Mouse (Mus musculus): Measurements from ENCODE around the gene Srp68. TPM values are rescaled to one million over a fixed set of nuclear protein-coding genes. Genes with fewer than 3 reads are reported as not detected.

Srp68 gene
- polyA plus RNA-seq (2014; fragmentation: Illumina TruSeq; extraction: RNeasy Lipid Tissue Mini Kit (QIAGEN cat#74804); ENCODE audit: low read depth, low replicate concordance): 56.6 TPM

GRCm38 (mm10) chr11:116274045-116274666 lies at the start of gene Srp68:
TSS of gene Srp68 (minus strand) at chr11:116274217.

GRCm38 (mm10) chr11:116307019-116307725 lies 33.2 kb upstream of the Srp68 start, which contains the start of gene Exoc7:
TSS of gene Exoc7 (minus strand) at chr11:116307233.

GRCm38 (mm10) chr11:116280751-116281663 lies 7.0 kb upstream of the Srp68 start, which contains the start of gene Galr2:
TSS of gene Galr2 (plus strand) at chr11:116280939.

GRCm38 (mm10) chr11:116237742-116238395 lies 36.1 kb downstream of the Srp68 start, which contains the start of gene Evpl:
TSS of gene Evpl (minus strand) at chr11:116238077.

DNA sequence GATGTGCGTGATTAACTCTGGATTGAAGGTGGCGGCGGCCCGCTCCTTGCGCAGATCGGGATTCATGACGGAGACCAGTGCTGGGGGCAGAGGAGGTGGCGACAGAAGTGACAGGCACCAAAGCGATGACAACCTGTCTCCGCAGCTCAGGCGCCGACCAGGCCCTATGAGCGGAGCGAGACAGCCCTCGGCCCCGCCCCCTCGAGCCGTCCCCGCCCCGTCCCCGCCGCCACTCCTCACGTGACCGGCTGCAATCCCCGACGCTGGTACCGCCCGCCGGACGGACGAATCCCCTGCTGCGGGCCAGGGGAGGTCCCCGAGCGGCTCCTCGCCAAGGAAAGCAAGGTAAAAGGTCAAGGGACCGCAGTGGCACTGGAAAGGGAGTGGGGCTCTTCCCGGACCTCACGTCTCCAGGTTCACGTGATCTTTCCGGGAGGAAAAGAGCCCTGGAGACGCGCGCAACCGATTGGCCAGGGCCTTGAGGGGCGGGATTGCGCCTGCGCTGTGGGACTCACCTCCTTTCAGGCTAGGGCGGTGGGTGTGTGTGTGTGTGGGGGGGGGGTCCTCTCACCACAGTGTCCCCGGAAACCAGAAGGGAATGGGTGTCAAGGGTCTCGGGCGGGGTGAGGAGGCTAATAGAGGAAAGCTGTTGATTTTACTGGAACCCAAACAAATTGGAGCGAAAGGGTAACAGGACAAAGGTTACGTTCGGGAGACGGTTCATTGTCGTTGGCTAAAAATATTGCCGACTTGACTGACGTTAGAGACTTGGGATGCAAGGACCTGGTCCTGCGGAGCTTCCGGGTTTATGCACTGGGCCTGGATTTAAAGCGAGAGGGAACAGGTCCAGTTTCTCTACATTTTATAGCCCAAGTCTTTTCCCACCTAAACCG lies 75.1 kb downstream of the Srp68 start, which contains the start of the genes Ten1 and Acox1:
Gene Ten1 (plus strand): TSS at position 217 of the 893 bp plus-strand sequence.
Gene Acox1 (minus strand): TSS at position 407 of the 893 bp plus-strand sequence.

Other genes with a start within 250 kb of the Srp68 start
- 127 TPM for gene H3f3b, start 246.3 kb downstream of the Srp68 start, polyA plus RNA-seq (2014; fragmentation: Illumina TruSeq; extraction: RNeasy Lipid Tissue Mini Kit (QIAGEN cat#74804); ENCODE audit: low read depth, low replicate concordance)
- 11.0 TPM for gene Unk, start 243.9 kb downstream of the Srp68 start, polyA plus RNA-seq (2014; fragmentation: Illumina TruSeq; extraction: RNeasy Lipid Tissue Mini Kit (QIAGEN cat#74804); ENCODE audit: low read depth, low replicate concordance)
- gene Unc13d, start 196.3 kb downstream of the Srp68 start, polyA plus RNA-seq (2014; fragmentation: Illumina TruSeq; extraction: RNeasy Lipid Tissue Mini Kit (QIAGEN cat#74804); ENCODE audit: low read depth, low replicate concordance): 0.76 TPM
- gene Wbp2, start 187.2 kb downstream of the Srp68 start, polyA plus RNA-seq (2014; fragmentation: Illumina TruSeq; extraction: RNeasy Lipid Tissue Mini Kit (QIAGEN cat#74804); ENCODE audit: low read depth, low replicate concordance): 108 TPM
- 27.8 TPM for gene Trim47, start 147.0 kb downstream of the Srp68 start, polyA plus RNA-seq (2014; fragmentation: Illumina TruSeq; extraction: RNeasy Lipid Tissue Mini Kit (QIAGEN cat#74804); ENCODE audit: low read depth, low replicate concordance)
- gene Trim65, start 143.1 kb downstream of the Srp68 start, polyA plus RNA-seq (2014; fragmentation: Illumina TruSeq; extraction: RNeasy Lipid Tissue Mini Kit (QIAGEN cat#74804); ENCODE audit: low read depth, low replicate concordance): 9.1 TPM
- 69.6 TPM for gene Mrpl38, start 135.3 kb downstream of the Srp68 start, polyA plus RNA-seq (2014; fragmentation: Illumina TruSeq; extraction: RNeasy Lipid Tissue Mini Kit (QIAGEN cat#74804); ENCODE audit: low read depth, low replicate concordance)
- 11.4 TPM for gene Fbf1, start 106.1 kb downstream of the Srp68 start, polyA plus RNA-seq (2014; fragmentation: Illumina TruSeq; extraction: RNeasy Lipid Tissue Mini Kit (QIAGEN cat#74804); ENCODE audit: low read depth, low replicate concordance)
- gene Ten1, start 75.4 kb downstream of the Srp68 start, polyA plus RNA-seq (2014; fragmentation: Illumina TruSeq; extraction: RNeasy Lipid Tissue Mini Kit (QIAGEN cat#74804); ENCODE audit: low read depth, low replicate concordance): 10.5 TPM
- gene Acox1, start 75.2 kb downstream of the Srp68 start, polyA plus RNA-seq (2014; fragmentation: Illumina TruSeq; extraction: RNeasy Lipid Tissue Mini Kit (QIAGEN cat#74804); ENCODE audit: low read depth, low replicate concordance): 239 TPM
- gene Evpl, start 36.1 kb downstream of the Srp68 start, polyA plus RNA-seq (2014; fragmentation: Illumina TruSeq; extraction: RNeasy Lipid Tissue Mini Kit (QIAGEN cat#74804); ENCODE audit: low read depth, low replicate concordance): 0.24 TPM
- not detected for gene Galr2, start 6.7 kb upstream of the Srp68 start, polyA plus RNA-seq (2014; fragmentation: Illumina TruSeq; extraction: RNeasy Lipid Tissue Mini Kit (QIAGEN cat#74804); ENCODE audit: low read depth, low replicate concordance)
- 34.8 TPM for gene Exoc7, start 33.0 kb upstream of the Srp68 start, polyA plus RNA-seq (2014; fragmentation: Illumina TruSeq; extraction: RNeasy Lipid Tissue Mini Kit (QIAGEN cat#74804); ENCODE audit: low read depth, low replicate concordance)
- gene Foxj1, start 61.2 kb upstream of the Srp68 start, polyA plus RNA-seq (2014; fragmentation: Illumina TruSeq; extraction: RNeasy Lipid Tissue Mini Kit (QIAGEN cat#74804); ENCODE audit: low read depth, low replicate concordance): not detected
- 4.7 TPM for gene Rnf157, start 138.8 kb upstream of the Srp68 start, polyA plus RNA-seq (2014; fragmentation: Illumina TruSeq; extraction: RNeasy Lipid Tissue Mini Kit (QIAGEN cat#74804); ENCODE audit: low read depth, low replicate concordance)
- gene Ubald2, start 159.9 kb upstream of the Srp68 start, polyA plus RNA-seq (2014; fragmentation: Illumina TruSeq; extraction: RNeasy Lipid Tissue Mini Kit (QIAGEN cat#74804); ENCODE audit: low read depth, low replicate concordance): 29.6 TPM
- not detected for gene Qrich2, start 192.0 kb upstream of the Srp68 start, polyA plus RNA-seq (2014; fragmentation: Illumina TruSeq; extraction: RNeasy Lipid Tissue Mini Kit (QIAGEN cat#74804); ENCODE audit: low read depth, low replicate concordance)
- 29.6 TPM for gene Prpsap1, start 220.0 kb upstream of the Srp68 start, polyA plus RNA-seq (2014; fragmentation: Illumina TruSeq; extraction: RNeasy Lipid Tissue Mini Kit (QIAGEN cat#74804); ENCODE audit: low read depth, low replicate concordance)